8 mouse cellular contexts compared by ENCODE assay signal in the genomic region with DNA sequence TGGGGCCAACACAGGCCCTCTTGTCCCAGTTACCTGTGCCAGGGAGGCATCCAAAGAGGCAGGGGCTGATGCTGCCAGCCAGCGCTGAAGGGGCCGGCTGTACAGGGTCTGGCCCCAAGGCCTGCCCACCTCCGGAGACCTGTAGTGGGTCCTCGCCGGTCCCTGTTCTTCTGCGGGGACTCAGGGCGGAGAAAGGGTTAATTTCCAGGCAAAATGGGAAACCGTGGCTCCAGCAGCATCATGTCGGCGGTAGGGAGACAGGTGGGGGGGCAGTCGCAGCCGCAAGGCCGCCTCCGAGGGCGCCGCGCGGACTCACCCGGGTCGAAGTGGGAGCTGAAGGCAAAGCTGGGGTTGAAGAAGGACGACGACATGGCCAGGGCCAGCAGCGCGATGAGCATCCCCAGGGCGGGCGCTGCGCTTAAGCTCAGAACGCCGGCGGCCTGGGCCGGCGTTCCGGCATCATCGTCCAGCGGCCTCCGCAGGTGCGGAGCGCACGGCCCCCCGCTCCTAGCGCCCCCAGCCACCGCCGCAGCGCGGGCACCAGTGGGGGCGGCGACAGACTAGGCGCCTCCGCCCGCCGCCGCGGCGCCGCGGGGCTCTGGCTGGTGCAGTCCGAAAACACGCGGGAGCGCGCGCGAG. TPM values are rescaled to one million over a fixed set of nuclear protein-coding genes. Genes with fewer than 3 reads are reported as not detected.
DNase-seq lines count a peak whose midpoint lies in the region; ATAC-seq lines count a peak whose summit lies in the region.

A gene (minus strand): TSS at position 615 of the 639 bp plus-strand sequence.

- peaks cover 68% of the 10 kb centered on the region for H3K4me1 ChIP-seq in megakaryocyte, embryonic 14.5 days
- H3K4me1 ChIP-seq in heart, embryonic 15.5 days (replicated peaks) = peaks cover 40% of the 10 kb centered on the region
- H3K4me1 ChIP-seq in limb, embryonic 12.5 days (replicated peaks) = peaks cover 45% of the 10 kb centered on the region

- no peak within 1 kb of the TSS for H3K27ac ChIP-seq in heart, embryonic 15.5 days
- H3K27ac ChIP-seq in limb, embryonic 12.5 days = no peak within 1 kb of the TSS

- no peaks in the 10 kb centered on the region for H3K36me3 ChIP-seq in megakaryocyte, embryonic 14.5 days (replicated peaks; ENCODE audit: low read length)
- no peaks in the 10 kb centered on the region for H3K36me3 ChIP-seq in heart, embryonic 15.5 days
- no peaks in the 10 kb centered on the region for H3K36me3 ChIP-seq in limb, embryonic 12.5 days

- peaks cover 75% of the 10 kb centered on the region for H3K27me3 ChIP-seq in megakaryocyte, embryonic 14.5 days (replicated peaks)
- H3K27me3 ChIP-seq in heart, embryonic 15.5 days = peaks cover 50% of the 10 kb centered on the region
- H3K27me3 ChIP-seq in limb, embryonic 12.5 days = peaks cover 49% of the 10 kb centered on the region

- no peak for ATAC-seq in cerebellum, adult (ENCODE audit: insufficient number of reproducible peaks, low FRiP score, low TSS enrichment)
- ATAC-seq in megakaryocyte, adult 5-6 weeks (ENCODE audit: poor library complexity, severe bottlenecking) = no peak
- ATAC-seq in heart, embryonic 15.5 days (replicated peaks; ENCODE audit: insufficient number of reproducible peaks, insufficient read depth, low FRiP score, low read depth) = no peak
- no peak for ATAC-seq in limb, embryonic 12.5 days (ENCODE audit: insufficient number of reproducible peaks, insufficient read depth, low FRiP score, low TSS enrichment, low read depth)
- no peak; the same call in 1 of the 2 replicates for ATAC-seq in frontal cortex, adult (ENCODE audit: low TSS enrichment)

- peak within 1 kb of the TSS; percentile 85 for H3K4me3 ChIP-seq in megakaryocyte, embryonic 14.5 days (replicated peaks)
- peak within 1 kb of the TSS; percentile 59 for H3K4me3 ChIP-seq in heart, embryonic 15.5 days
- peak within 1 kb of the TSS; percentile 69 for H3K4me3 ChIP-seq in limb, embryonic 12.5 days (replicated peaks)

- WGBS in heart, embryonic 15.5 days = 4% methylated on average over 32 of the region's 63 CpGs
- WGBS in limb, embryonic 12.5 days = under 1% methylated on average over 46 of the region's 63 CpGs

- no peaks in the 10 kb centered on the region for H3K9me3 ChIP-seq in megakaryocyte, embryonic 14.5 days
- no peaks in the 10 kb centered on the region for H3K9me3 ChIP-seq in heart, embryonic 15.5 days (replicated peaks)
- H3K9me3 ChIP-seq in limb, embryonic 12.5 days = no peaks in the 10 kb centered on the region

- DNase-seq in cerebellum, adult 11 months = peak; percentile 62
- peak; percentile 59 for DNase-seq in retina, embryonic 14.5 days (ENCODE audit: low spot score)

- peak within 1 kb of the TSS; percentile 54 for H3K9ac ChIP-seq in heart, embryonic 15.5 days
- H3K9ac ChIP-seq in limb, embryonic 12.5 days (replicated peaks) = peak within 1 kb of the TSS; percentile 78

- H3K4me2 ChIP-seq in heart, embryonic 15.5 days = peak within 1 kb of the TSS; percentile 96
- H3K4me2 ChIP-seq in limb, embryonic 12.5 days = peak within 1 kb of the TSS; percentile 94

RNA-seq across cellular contexts. Expression of the gene that starts here (rescaled TPM):
- 4.9 and 5.4 TPM in 2 replicates for polyA plus RNA-seq in megakaryocyte, embryonic 14.5 days (2012; ENCODE audit: insufficient read depth, low replicate concordance)
- total RNA-seq in megakaryocyte, adult 5-6 weeks (2015) = 3.4 and 5.7 TPM in 2 replicates
- total RNA-seq in megakaryocyte, adult 5-6 weeks (2017) = 4.4 and 5.2 TPM in 2 replicates
- 0.68 and 2.5 TPM in 2 replicates for polyA plus RNA-seq in heart, embryonic 15.5 days (2015; fragmentation: Nextera tagmentation; extraction: Ambion mirVana)
- 5.4 and 6.9 TPM in 2 replicates for polyA plus RNA-seq in limb, embryonic 12.5 days (2016; fragmentation: Nextera tagmentation; extraction: Ambion mirVana)
